ENCODE assay signal across 18 mouse cellular contexts in the genomic region with DNA sequence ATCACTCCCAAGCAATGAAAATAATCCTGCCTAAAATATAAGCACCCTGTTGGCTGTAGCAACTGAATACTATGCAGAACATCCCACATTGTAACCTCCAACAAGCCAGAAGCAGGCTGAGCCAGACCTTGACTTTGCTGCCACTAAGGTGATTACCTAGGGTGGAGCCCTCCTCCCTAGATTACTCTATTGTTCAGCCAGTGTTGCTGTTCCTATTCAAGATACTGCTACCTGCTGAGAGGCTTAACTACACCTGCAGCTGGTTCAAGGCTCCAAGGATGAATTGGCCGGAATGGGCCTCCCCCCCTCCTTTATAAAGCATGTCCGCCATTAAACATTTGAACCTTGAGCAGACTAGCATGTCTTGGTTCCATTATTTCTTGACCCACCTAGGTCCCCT.
DNase-seq lines count a peak whose midpoint lies in the region; ATAC-seq lines count a peak whose summit lies in the region.
"Had no signal": no experiment of that assay in that cellular context is flagged by ENCODE, and none has a peak within 500 bp of the region (broad histone marks: within the 10 kb centered on the region; RNA-seq: fewer than 3 reads in every experiment).

No protein-coding gene starts in this region.

- DNase-seq in ES-CJ7 (ENCODE audit: low read depth, low spot score) (peak; percentile 98), R1 (ENCODE audit: low read depth, low spot score) (peak; percentile 97), ZHBTc4 (ENCODE audit: low read depth, low spot score) (peak; percentile 93)
- no peak for DNase-seq in embryo, embryonic 9.5 days (ENCODE audit: extremely low spot score)
- DNase-seq in Muller cell, postnatal 12 days (ENCODE audit: inconsistent ontology term) = no peak
- DNase-seq: adrenal gland, postnatal 10 days; adrenal gland, postnatal 25 days; cerebellum, adult 11 months; cerebellum, adult 18-20 months; cerebellum, adult 8-10 months; cerebellum, adult 9-11 months; cerebellum, postnatal 14 days; cerebellum, postnatal 36 days; embryo, embryonic 11 days had no signal

- no peak for ATAC-seq in megakaryocyte progenitor cell, adult 5-6 weeks (replicated peaks; ENCODE audit: poor library complexity)
- ATAC-seq: activated CD4-positive, CD25-positive, alpha-beta regulatory T cell, adult 4 months; forebrain, embryonic 13.5 days; forebrain, embryonic 15.5 days had no signal

Comparison
In these comparisons a context has a peak if more than half of its experiments do, and no peak if none do; other contexts are left out.
1. DNase-seq: peak in ES-CJ7 (single experiment), R1 (single experiment) and ZHBTc4 (single experiment); none in embryo, embryonic 9.5 days (single experiment) and Muller cell, postnatal 12 days (single experiment).